Mouse (Mus musculus) olfactory bulb, adult 2 months (tissue): ENCODE results near the gene Skint8.

Experiments
- CTCF ChIP-seq: fragments of 200-500 bp; IDR thresholded peaks from 2 replicates; pipeline ENCODE4 v1.5.1; 2012; ENCODE audit warnings: low read depth, mild to moderate bottlenecking, low read length, moderate library complexity; ENCODE audit not compliant: insufficient read depth
- POLR2A ChIP-seq: fragments of 200-500 bp; IDR thresholded peaks from 2 replicates; pipeline ENCODE4 v1.6.1; 2012; ENCODE audit warnings: mild to moderate bottlenecking, low read depth, low read length, moderate library complexity; ENCODE audit not compliant: insufficient read depth

- no peak for TF ChIP-seq CTCF
- no peak for TF ChIP-seq POLR2A
Observed at GRCm38 (mm10) chr4:111880112-111880875, 38.9 kb upstream of the Skint8 start.
